33 mouse cellular contexts compared by ENCODE assay signal in the genomic region with DNA sequence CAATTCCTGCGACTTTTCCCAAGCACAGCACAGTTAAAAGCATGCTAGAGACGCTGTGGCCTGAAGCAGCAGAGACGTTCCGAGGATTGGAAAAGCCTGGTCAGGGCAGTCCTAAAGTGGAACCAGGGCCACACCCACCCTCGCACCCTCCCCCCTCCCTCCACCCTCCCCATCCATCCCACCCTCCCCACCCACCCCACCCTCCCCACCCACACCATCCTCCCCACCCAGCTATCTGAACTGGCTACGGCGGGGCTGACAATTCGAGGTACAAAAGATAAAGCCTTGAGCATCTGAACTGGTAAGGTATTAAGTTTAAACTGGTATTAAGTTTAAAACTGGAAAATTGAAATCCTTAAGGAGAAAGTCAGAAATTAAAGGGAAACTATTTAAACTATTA. TPM values are rescaled to one million over a fixed set of nuclear protein-coding genes. Genes with fewer than 3 reads are reported as not detected.
A peak's percentile ranks its signal among the peaks of the same experiment; 100 is the strongest.
DNase-seq lines count a peak whose midpoint lies in the region; ATAC-seq and TF ChIP-seq lines count a peak whose summit lies in the region.
"Had no signal": no experiment of that assay in that cellular context is flagged by ENCODE, and none has a peak within 500 bp of the region (broad histone marks: within the 10 kb centered on the region; RNA-seq: fewer than 3 reads in every experiment).

No protein-coding gene starts in this region.

- TF ChIP-seq POLR2A in MEL (IDR thresholded peaks at IDR 0.05; ENCODE audit: control insufficient read depth in 1 of 2, insufficient read depth in 1 of 2, low read depth in 1 of 2, low read length in 2 of 2, poor library complexity in 1 of 2) = no peak

- peaks cover 4% of the 10 kb centered on the region for H3K4me1 ChIP-seq in heart, postnatal 0 days (ENCODE audit: control insufficient read depth, insufficient read depth)
- peaks cover 16 to 32% of the 10 kb centered on the region in 2 experiments for H3K4me1 ChIP-seq in MEL (ENCODE audit: control insufficient read depth in 1 of 2, insufficient read depth in 2 of 2, low read length in 2 of 2)
- peaks cover 95% of the 10 kb centered on the region for H3K4me1 ChIP-seq in erythroblast, embryonic 14.5 days (ENCODE audit: control insufficient read depth)
- peaks cover 67% of the 10 kb centered on the region for H3K4me1 ChIP-seq in liver, embryonic 13.5 days (replicated peaks)
- H3K4me1 ChIP-seq: forebrain, embryonic 13.5 days; hindbrain, embryonic 15.5 days; limb, embryonic 15.5 days; midbrain, embryonic 10.5 days had no signal

- 46% methylated on average over 8 of the region's 8 CpGs for WGBS in heart, postnatal 0 days
- 28% methylated on average over 8 of the region's 8 CpGs for WGBS in liver, embryonic 13.5 days (ENCODE audit: insufficient replicate concordance)

- no peaks in the 10 kb centered on the region for H3K9me3 ChIP-seq in heart, postnatal 0 days (replicated peaks; ENCODE audit: control insufficient read depth, low read length)
- no peaks in the 10 kb centered on the region for H3K9me3 ChIP-seq in MEL (replicated peaks; ENCODE audit: insufficient read depth, low read length)
- peaks cover 12% of the 10 kb centered on the region for H3K9me3 ChIP-seq in erythroblast, embryonic 14.5 days (ENCODE audit: control insufficient read depth, low read length)
- 0 out of 2 replicates have a peak, but pooled peaks cover 9% of the 10 kb centered on the region for H3K9me3 ChIP-seq in liver, embryonic 13.5 days (replicated peaks)
- H3K9me3 ChIP-seq: forebrain, embryonic 13.5 days; heart, embryonic 13.5 days; hindbrain, embryonic 15.5 days; limb, embryonic 15.5 days; midbrain, embryonic 10.5 days had no signal

- no peak overlapping the region for H3K27ac ChIP-seq in heart, postnatal 0 days (ENCODE audit: low read depth)
- H3K27ac ChIP-seq in MEL (ENCODE audit: control insufficient read depth, low read depth, low read length) = peak overlapping the region; percentile 79
- peak overlapping the region; percentile 91 for H3K27ac ChIP-seq in liver, embryonic 13.5 days
- H3K27ac ChIP-seq: forebrain, embryonic 13.5 days; heart, embryonic 13.5 days; hindbrain, embryonic 15.5 days; left cerebral cortex, adult 2 months; limb, embryonic 15.5 days; midbrain, embryonic 10.5 days had no signal

- TF ChIP-seq RAD21 in MEL (IDR thresholded peaks at IDR 0.05; ENCODE audit: low read depth, low read length) = no peak

- H3K4me3 ChIP-seq in heart, postnatal 0 days (ENCODE audit: low read depth, low read length) = no peak overlapping the region
- H3K4me3 ChIP-seq in MEL (ENCODE audit: control insufficient read depth in 1 of 2, insufficient read depth in 1 of 2, low read depth in 2 of 2, low read length in 2 of 2) = peak overlapping the region in 1 of 2 experiments; percentile 31; a peak in 2 of 4 replicates
- H3K4me3 ChIP-seq in erythroblast, embryonic 14.5 days (replicated peaks) = peak overlapping the region; percentile 43
- H3K4me3 ChIP-seq in liver, embryonic 13.5 days (replicated peaks) = peak overlapping the region; percentile 35
- H3K4me3 ChIP-seq: forebrain, embryonic 13.5 days; heart, embryonic 13.5 days; hindbrain, embryonic 15.5 days; left cerebral cortex, adult 2 months; limb, embryonic 15.5 days; midbrain, embryonic 10.5 days had no signal

- no peak for ATAC-seq in heart, postnatal 0 days (ENCODE audit: insufficient read depth, low read depth)
- peak; percentile 88 for ATAC-seq in liver, embryonic 13.5 days (ENCODE audit: low read depth)
- ATAC-seq: forebrain, embryonic 13.5 days had no signal

- H3K27me3 ChIP-seq in heart, postnatal 0 days (ENCODE audit: control insufficient read depth, insufficient read depth, low read length) = no peaks in the 10 kb centered on the region
- no peaks in the 10 kb centered on the region for H3K27me3 ChIP-seq in MEL (ENCODE audit: control insufficient read depth in 1 of 2, insufficient read depth in 2 of 2, low read length in 2 of 2)
- no peaks in the 10 kb centered on the region; the same call in 1 of the 2 replicates for H3K27me3 ChIP-seq in erythroblast, embryonic 14.5 days (ENCODE audit: control insufficient read depth)
- H3K27me3 ChIP-seq in liver, embryonic 13.5 days = peaks cover 8% of the 10 kb centered on the region; the same call in 1 of the 2 replicates
- H3K27me3 ChIP-seq: forebrain, embryonic 13.5 days; hindbrain, embryonic 15.5 days; limb, embryonic 15.5 days had no signal

- no peak for TF ChIP-seq CTCF in heart, postnatal 0 days (IDR thresholded peaks at IDR 0.05; ENCODE audit: low read depth)
- TF ChIP-seq CTCF in MEL (IDR thresholded peaks at IDR 0.05 in 2 of 3, conservative IDR thresholded peaks at IDR 0.05 in 1 of 3; ENCODE audit: control insufficient read depth in 1 of 3, insufficient read depth in 1 of 3, low read depth in 2 of 3, low read length in 3 of 3, poor library complexity in 1 of 3, severe bottlenecking in 1 of 3) = no peak

- no peak overlapping the region for H3K9ac ChIP-seq in heart, postnatal 0 days (replicated peaks; ENCODE audit: low read depth, low read length)
- H3K9ac ChIP-seq in MEL (ENCODE audit: control insufficient read depth, low read depth, low read length, poor library complexity, severe bottlenecking) = peak overlapping the region; percentile 57
- H3K9ac ChIP-seq in liver, embryonic 13.5 days = peak overlapping the region; percentile 58
- H3K9ac ChIP-seq: forebrain, embryonic 13.5 days; heart, embryonic 13.5 days; hindbrain, embryonic 15.5 days; limb, embryonic 15.5 days had no signal

- no peaks in the 10 kb centered on the region for H3K36me3 ChIP-seq in heart, postnatal 0 days (replicated peaks; ENCODE audit: control insufficient read depth, insufficient read depth, low read length)
- peaks cover 0 to 26% of the 10 kb centered on the region in 2 experiments; a peak in 2 of 4 replicates for H3K36me3 ChIP-seq in MEL (ENCODE audit: control insufficient read depth in 1 of 2, insufficient read depth in 2 of 2, low read length in 2 of 2)
- peaks cover 34% of the 10 kb centered on the region for H3K36me3 ChIP-seq in erythroblast, embryonic 14.5 days (ENCODE audit: control insufficient read depth)
- no peaks in the 10 kb centered on the region for H3K36me3 ChIP-seq in liver, embryonic 13.5 days
- H3K36me3 ChIP-seq: heart, embryonic 13.5 days; hindbrain, embryonic 15.5 days; limb, embryonic 15.5 days; midbrain, embryonic 10.5 days had no signal

- DNase-seq in heart, postnatal 0 days (ENCODE audit: low spot score) = peak; percentile 66
- DNase-seq in heart, postnatal 4 days = no peak
- no peak for DNase-seq in MEL (ENCODE audit: low read depth, low spot score)
- DNase-seq in liver, embryonic 13.5 days = peak; percentile 42
- DNase-seq in spleen, adult 18-20 months = no peak
- DNase-seq in spleen, postnatal 4 days (ENCODE audit: low spot score in 2 of 2) = no peak
- no peak for DNase-seq in adrenal gland, postnatal 4 days (ENCODE audit: low spot score in 2 of 2)
- DNase-seq: adrenal gland, adult 2 months; cerebellum, postnatal 10 days; kidney, postnatal 4 days; layer of hippocampus, adult 9-11 months; right cerebral cortex, adult 18-20 months had no signal

- H3K79me2 ChIP-seq in MEL (ENCODE audit: control insufficient read depth, insufficient read depth, low read length, poor library complexity) = no peaks in the 10 kb centered on the region

- no peak for TF ChIP-seq EP300 in heart, postnatal 0 days (IDR thresholded peaks at IDR 0.05; ENCODE audit: low read depth)
- peak in 1 of 2 experiments; percentile 6; a peak in 1 of 4 replicates for TF ChIP-seq EP300 in MEL (IDR thresholded peaks at IDR 0.05; ENCODE audit: low read depth in 1 of 2, low read length in 2 of 2)

- no peak overlapping the region for H3K4me2 ChIP-seq in heart, postnatal 0 days (ENCODE audit: low read depth, low read length)
- H3K4me2 ChIP-seq in liver, embryonic 13.5 days = peak overlapping the region; percentile 65
- H3K4me2 ChIP-seq: forebrain, embryonic 13.5 days; heart, embryonic 13.5 days; hindbrain, embryonic 15.5 days; limb, embryonic 15.5 days had no signal

RNA-seq across cellular contexts. Expression of a gene that starts 24.7 kb away (rescaled TPM):
- total RNA-seq in heart, postnatal 0 days (2014; rRNA removed; ENCODE audit: low replicate concordance) = 3.7 and 4.7 TPM in 2 replicates
- polyA plus RNA-seq in heart, postnatal 0 days (2015; fragmentation: Nextera tagmentation; extraction: Ambion mirVana) = 3.0 and 3.3 TPM in 2 replicates
- 1 to 10 TPM; 3.1 to 3.6 TPM for total RNA-seq in heart, postnatal 4 days (2021)
- 3.0 and 3.1 TPM in 2 replicates for total RNA-seq in MEL (2012; rRNA removed)
- polyA plus RNA-seq in MEL (2012; ENCODE audit: insufficient read depth in 1 of 2, insufficient read length in 2 of 2, low read depth in 1 of 2, low replicate concordance in 2 of 2, missing spikeins in 1 of 2) = 1 to 10 TPM in 1 of 2 experiments, not detected in 1; 3.5 TPM
- 0.39 and 0.51 TPM in 2 replicates for polyA plus RNA-seq in erythroblast, embryonic 14.5 days (2012)
- 4.2 and 4.8 TPM in 2 replicates for polyA plus RNA-seq in liver, embryonic 13.5 days (2015; fragmentation: Nextera tagmentation; extraction: Ambion mirVana)
- total RNA-seq in adrenal gland, postnatal 4 days (2021) = 1 to 10 TPM; 4.4 to 4.6 TPM

RNA-seq across cellular contexts. Expression of a gene that starts 40.2 kb away (rescaled TPM):
- not detected in 2 replicates for total RNA-seq in heart, postnatal 0 days (2014; rRNA removed; ENCODE audit: low replicate concordance)
- polyA plus RNA-seq in heart, postnatal 0 days (2015; fragmentation: Nextera tagmentation; extraction: Ambion mirVana) = not detected in 2 replicates
- total RNA-seq in heart, postnatal 4 days (2021) = not detected
- not detected in 2 replicates for total RNA-seq in MEL (2012; rRNA removed)
- not detected for polyA plus RNA-seq in MEL (2012; ENCODE audit: insufficient read depth in 1 of 2, insufficient read length in 2 of 2, low read depth in 1 of 2, low replicate concordance in 2 of 2, missing spikeins in 1 of 2)
- not detected in 2 replicates for polyA plus RNA-seq in erythroblast, embryonic 14.5 days (2012)
- polyA plus RNA-seq in liver, embryonic 13.5 days (2015; fragmentation: Nextera tagmentation; extraction: Ambion mirVana) = not detected in 2 replicates
- total RNA-seq in adrenal gland, postnatal 4 days (2021) = not detected
- total RNA-seq: adrenal gland, adult 2 months; ES-E14; gastrocnemius, adult 8-10 months; hematopoietic stem cell, adult 5-6 weeks; left cerebral cortex, adult 2 months; left cerebral cortex, postnatal 36 days; midbrain, postnatal 0 days had no signal
- polyA plus RNA-seq: adrenal gland, adult 2 months; cortical plate, adult 2 months; embryonic facial prominence, embryonic 11.5 days; forebrain, embryonic 13.5 days; gonadal fat pad, adult 2 months; heart, embryonic 13.5 days; hindbrain, embryonic 15.5 days; intestine, embryonic 14.5 days; kidney, embryonic 14.5 days; limb, embryonic 15.5 days; lung, embryonic 16.5 days; midbrain, embryonic 10.5 days; midbrain, postnatal 0 days; neural tube, embryonic 14.5 days; testis, adult 2 months; urinary bladder, adult 2 months had no signal

RNA-seq across cellular contexts. Expression of a gene that starts 55.4 kb away (rescaled TPM):
- total RNA-seq in heart, postnatal 0 days (2014; rRNA removed; ENCODE audit: low replicate concordance) = 1.9 TPM in 1 of 2 replicates, not detected in the other
- 0.04 and 0.08 TPM in 2 replicates for polyA plus RNA-seq in heart, postnatal 0 days (2015; fragmentation: Nextera tagmentation; extraction: Ambion mirVana)
- total RNA-seq in heart, postnatal 4 days (2021) = under 1 TPM; 0.17 to 0.20 TPM
- 0.42 and 0.58 TPM in 2 replicates for total RNA-seq in MEL (2012; rRNA removed)
- 1 to 10 TPM in 1 of 2 experiments, not detected in 1; 1.2 TPM for polyA plus RNA-seq in MEL (2012; ENCODE audit: insufficient read depth in 1 of 2, insufficient read length in 2 of 2, low read depth in 1 of 2, low replicate concordance in 2 of 2, missing spikeins in 1 of 2)
- 0.03 TPM in 1 of 2 replicates, not detected in the other for polyA plus RNA-seq in erythroblast, embryonic 14.5 days (2012)
- polyA plus RNA-seq in liver, embryonic 13.5 days (2015; fragmentation: Nextera tagmentation; extraction: Ambion mirVana) = not detected in 2 replicates
- total RNA-seq in adrenal gland, postnatal 4 days (2021) = 1 to 10 TPM; 2.0 to 3.4 TPM
- total RNA-seq: hematopoietic stem cell, adult 5-6 weeks had no signal

RNA-seq across cellular contexts. Expression of a gene that starts 59.7 kb away (rescaled TPM):
- total RNA-seq in heart, postnatal 0 days (2014; rRNA removed; ENCODE audit: low replicate concordance) = 57.2 and 79.1 TPM in 2 replicates
- polyA plus RNA-seq in heart, postnatal 0 days (2015; fragmentation: Nextera tagmentation; extraction: Ambion mirVana) = 146 and 155 TPM in 2 replicates
- total RNA-seq in heart, postnatal 4 days (2021) = 10 to 100 TPM; 64.0 to 68.1 TPM
- 203 and 241 TPM in 2 replicates for total RNA-seq in MEL (2012; rRNA removed)
- polyA plus RNA-seq in MEL (2012; ENCODE audit: insufficient read depth in 1 of 2, insufficient read length in 2 of 2, low read depth in 1 of 2, low replicate concordance in 2 of 2, missing spikeins in 1 of 2) = 100 to 1,000 TPM in 1 of 2 experiments, not detected in 1; 152 TPM
- 2.5 and 5.9 TPM in 2 replicates for polyA plus RNA-seq in erythroblast, embryonic 14.5 days (2012)
- 216 and 254 TPM in 2 replicates for polyA plus RNA-seq in liver, embryonic 13.5 days (2015; fragmentation: Nextera tagmentation; extraction: Ambion mirVana)
- 100 to 1,000 TPM; 173 to 175 TPM for total RNA-seq in adrenal gland, postnatal 4 days (2021)

Comparison
In these comparisons a context has a peak if more than half of its experiments do, and no peak if none do; other contexts are left out.
1. DNase-seq: peak in heart, postnatal 0 days (single experiment) and liver, embryonic 13.5 days (single experiment); none in heart, postnatal 4 days (single experiment), MEL (single experiment), spleen, adult 18-20 months (0 of 2), spleen, postnatal 4 days (0 of 2) and adrenal gland, postnatal 4 days (0 of 2).